Mouse (Mus musculus) T-cell, adult 2 months (primary cell): ENCODE measurements around the gene Cox6b2.
A peak's percentile ranks its signal among the peaks of the same experiment; 100 is the strongest.

Experiments used
- DNase-seq: peaks from one replicate; pipeline ENCODE4 v3.0.0; 2022; ENCODE audit warnings: low spot score

Cox6b2 gene

GRCm38 (mm10) chr7:4764946-4765710 lies 12.2 kb upstream of the Cox6b2 start:
- DNase-seq: no peak

- DNase-seq: no peak
These were observed 6.8 kb upstream of the Cox6b2 start for GRCm38 (mm10) chr7:4759670-4760069.

GRCm38 (mm10) chr7:4751971-4752820 lies 698 bp downstream of the Cox6b2 start:
- no peak for DNase-seq

- DNase-seq: no peak
These were observed 3.7 kb downstream of the Cox6b2 start for GRCm38 (mm10) chr7:4749169-4749568.

GRCm38 (mm10) chr7:4748321-4748720 lies 4.6 kb downstream of the Cox6b2 start:
- no peak for DNase-seq

- DNase-seq: no peak
These were observed 5.6 kb downstream of the Cox6b2 start for GRCm38 (mm10) chr7:4747156-4747899.

- no peak for DNase-seq
These were observed 6.4 kb downstream of the Cox6b2 start for GRCm38 (mm10) chr7:4746326-4746980.

GRCm38 (mm10) chr7:4744886-4745285 lies 8.0 kb downstream of the Cox6b2 start:
- no peak for DNase-seq

- no peak for DNase-seq
These were observed 9.5 kb downstream of the Cox6b2 start for GRCm38 (mm10) chr7:4743354-4743753.

GRCm38 (mm10) chr7:4742482-4742819 lies 10.4 kb downstream of the Cox6b2 start:
- no peak for DNase-seq

- no peak for DNase-seq
These were observed 11.0 kb downstream of the Cox6b2 start for GRCm38 (mm10) chr7:4741672-4742481.

GRCm38 (mm10) chr7:4741151-4741550 lies 11.7 kb downstream of the Cox6b2 start:
- DNase-seq: no peak

- DNase-seq: no peak
These were observed 12.6 kb downstream of the Cox6b2 start for GRCm38 (mm10) chr7:4740309-4740727.

- peak; percentile 99 for DNase-seq
These were observed 13.2 kb downstream of the Cox6b2 start, which contains the start of gene Kmt5c for GRCm38 (mm10) chr7:4739544-4740275. Kmt5c (plus strand) TSS chr7:4740115.

- DNase-seq: no peak
These were observed 13.8 kb downstream of the Cox6b2 start for GRCm38 (mm10) chr7:4739041-4739543.

- DNase-seq: no peak
These were observed 19.9 kb downstream of the Cox6b2 start for GRCm38 (mm10) chr7:4732968-4733392.

- no peak for DNase-seq
These were observed 21.8 kb downstream of the Cox6b2 start for GRCm38 (mm10) chr7:4731090-4731489.

GRCm38 (mm10) chr7:4725169-4725568 lies 27.7 kb downstream of the Cox6b2 start, which contains the start of gene Tmem150b:
Tmem150b (minus strand) TSS chr7:4725249.
- DNase-seq: no peak

- DNase-seq: no peak
These were observed 28.5 kb downstream of the Cox6b2 start for GRCm38 (mm10) chr7:4724359-4724758.

- peak; percentile 17 for DNase-seq
These were observed 29.4 kb downstream of the Cox6b2 start for GRCm38 (mm10) chr7:4723508-4723907.
